ENCODE assay signal across 8 mouse cellular contexts in the genomic region with DNA sequence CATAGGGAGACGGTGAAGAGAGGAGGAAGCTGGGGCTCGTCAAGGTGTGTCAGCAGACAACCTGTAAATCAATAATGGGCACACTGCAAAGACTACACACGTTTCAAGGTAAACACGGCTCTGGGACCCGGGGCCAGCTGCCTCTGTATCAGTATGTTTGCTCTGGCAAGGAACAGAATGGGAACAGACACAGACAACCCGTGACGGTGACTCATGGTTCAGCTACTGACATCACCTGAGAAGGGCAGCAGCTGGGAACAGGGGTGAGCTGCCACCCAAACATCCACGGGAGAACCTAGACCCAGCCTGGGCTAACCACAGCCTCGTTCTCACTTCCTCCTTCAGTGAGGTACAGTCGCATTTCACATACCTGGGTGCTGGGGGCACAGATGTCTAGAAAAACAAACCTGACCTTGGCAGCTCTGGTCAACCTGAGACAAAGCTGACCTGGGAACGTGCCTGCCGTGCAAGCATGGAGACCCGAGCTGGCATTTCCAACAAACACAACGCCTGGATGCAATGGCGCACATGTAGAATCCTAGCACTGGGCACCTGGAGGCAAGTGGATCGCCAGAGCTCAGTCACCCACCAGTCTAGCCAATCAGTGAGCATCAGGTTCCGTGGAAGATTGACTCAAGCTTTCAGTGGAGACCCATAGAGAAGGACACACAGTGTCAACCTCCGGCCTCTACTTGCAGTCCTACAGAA. TPM values are rescaled to one million over a fixed set of nuclear protein-coding genes. Genes with fewer than 3 reads are reported as not detected.
DNase-seq lines count a peak whose midpoint lies in the region; ATAC-seq and TF ChIP-seq lines count a peak whose summit lies in the region.
"Had no signal": no experiment of that assay in that cellular context is flagged by ENCODE, and none has a peak within 500 bp of the region (broad histone marks: within the 10 kb centered on the region; RNA-seq: fewer than 3 reads in every experiment).

No protein-coding gene starts in this region.

- H3K27ac ChIP-seq in kidney, postnatal 0 days, result peak overlapping the region; percentile 84
- H3K27ac ChIP-seq in spleen, adult 2 months (ENCODE audit: insufficient read depth, low read length), result peak overlapping the region; percentile 61
- H3K27ac ChIP-seq: midbrain, embryonic 10.5 days had no signal

- no peak overlapping the region for H3K4me2 ChIP-seq in kidney, postnatal 0 days (ENCODE audit: low read length)

- peak; percentile 74 for DNase-seq in A20 (ENCODE audit: low read depth, low spot score)
- DNase-seq in CD8-positive naive resting alpha-beta T cell, adult 2 months (ENCODE audit: low read depth in 2 of 2, low spot score in 2 of 2), result peak; percentile 70 to 80
- peak; percentile 30 for DNase-seq in kidney, postnatal 0 days (ENCODE audit: low spot score)
- peak; percentile 77 to 89 for DNase-seq in spleen, adult 2 months (ENCODE audit: low read depth in 1 of 2, low spot score in 2 of 2)
- no peak for DNase-seq in gastrocnemius, postnatal 14 days
- no peak for DNase-seq in right cerebral cortex, adult 18-20 months
- DNase-seq in layer of hippocampus, adult 18-20 months (ENCODE audit: low spot score in 2 of 2), result no peak

- WGBS in kidney, postnatal 0 days, result 67% methylated on average over 18 of the region's 18 CpGs
- 53% methylated on average over 18 of the region's 18 CpGs for WGBS in spleen, adult 2 months

- intact Hi-C loops in gastrocnemius, postnatal 14 days (cut with DNase I; ENCODE audit: low total_unique reads), result loop anchor here (2.0 kb wide), 1 partner anchor 67 kb away; no protein-coding TSS in a partner anchor

- H3K27me3 ChIP-seq in kidney, postnatal 0 days (ENCODE audit: insufficient read depth, low read length), result no peaks in the 10 kb centered on the region
- H3K27me3 ChIP-seq in spleen, adult 2 months (ENCODE audit: control insufficient read depth, insufficient read depth, low read length), result no peaks in the 10 kb centered on the region

- TF ChIP-seq CTCF in kidney, postnatal 0 days (IDR thresholded peaks at IDR 0.05; ENCODE audit: low read depth), result no peak
- no peak for TF ChIP-seq CTCF in spleen, adult 2 months (IDR thresholded peaks at IDR 0.05; ENCODE audit: extremely low read depth, insufficient read depth, insufficient read length, insufficient replicate concordance)

- no peak overlapping the region for H3K4me3 ChIP-seq in kidney, postnatal 0 days (replicated peaks; ENCODE audit: low read depth, low read length)
- H3K4me3 ChIP-seq in spleen, adult 2 months (ENCODE audit: extremely low read depth, insufficient read depth, insufficient read length), result no peak overlapping the region
- H3K4me3 ChIP-seq: midbrain, embryonic 10.5 days had no signal

- ATAC-seq in kidney, postnatal 0 days (replicated peaks; ENCODE audit: low FRiP score, low read depth), result peak; percentile 38

- no peak for TF ChIP-seq POLR2A in spleen, adult 2 months (IDR thresholded peaks at IDR 0.05; ENCODE audit: low read depth, low read length)

- H3K9ac ChIP-seq in kidney, postnatal 0 days (ENCODE audit: low read depth, low read length), result no peak overlapping the region

- H3K4me1 ChIP-seq in kidney, postnatal 0 days (replicated peaks; ENCODE audit: insufficient read depth, low read length), result 0 out of 2 replicates have a peak, but pooled peaks cover 9% of the 10 kb centered on the region
- peaks cover 14% of the 10 kb centered on the region; the same call in 1 of the 2 replicates for H3K4me1 ChIP-seq in spleen, adult 2 months (ENCODE audit: control insufficient read depth, insufficient read depth, insufficient read length)

- H3K9me3 ChIP-seq in kidney, postnatal 0 days (replicated peaks; ENCODE audit: low read length), result no peaks in the 10 kb centered on the region
- H3K9me3 ChIP-seq: midbrain, embryonic 10.5 days had no signal

- no peaks in the 10 kb centered on the region for H3K36me3 ChIP-seq in kidney, postnatal 0 days (ENCODE audit: insufficient read depth, low read length)
- H3K36me3 ChIP-seq in spleen, adult 2 months (ENCODE audit: control insufficient read depth, insufficient read depth, low read length), result no peaks in the 10 kb centered on the region
- H3K36me3 ChIP-seq: midbrain, embryonic 10.5 days had no signal

RNA-seq across cellular contexts. Expression of a gene that starts 22.0 kb away (rescaled TPM):
- polyA plus RNA-seq in kidney, postnatal 0 days (2015; fragmentation: Nextera tagmentation; extraction: Ambion mirVana), result 2.4 and 2.6 TPM in 2 replicates
- 12.7 and 15.1 TPM in 2 replicates for polyA plus RNA-seq in spleen, adult 2 months (2012; rRNA removed)
- 1 to 10 TPM; 8.5 to 9.4 TPM for total RNA-seq in gastrocnemius, postnatal 14 days (2021)
- 10 to 100 TPM; 12.9 to 13.4 TPM for total RNA-seq in layer of hippocampus, adult 18-20 months (2021)

RNA-seq across cellular contexts. Expression of a gene that starts 30.2 kb away (rescaled TPM):
- 12.2 and 12.5 TPM in 2 replicates for polyA plus RNA-seq in kidney, postnatal 0 days (2015; fragmentation: Nextera tagmentation; extraction: Ambion mirVana)
- 15.7 and 31.3 TPM in 2 replicates for polyA plus RNA-seq in spleen, adult 2 months (2012; rRNA removed)
- 1 to 10 TPM; 7.0 to 9.5 TPM for total RNA-seq in gastrocnemius, postnatal 14 days (2021)
- 10 to 100 TPM; 21.9 to 22.2 TPM for total RNA-seq in layer of hippocampus, adult 18-20 months (2021)

Comparison
In these comparisons a context has a peak if more than half of its experiments do, and no peak if none do; other contexts are left out.
1. DNase-seq: peak in A20 (single experiment), CD8-positive naive resting alpha-beta T cell, adult 2 months (2 of 2), kidney, postnatal 0 days (single experiment) and spleen, adult 2 months (2 of 2); none in gastrocnemius, postnatal 14 days (single experiment), right cerebral cortex, adult 18-20 months (single experiment) and layer of hippocampus, adult 18-20 months (0 of 2).